Mouse (Mus musculus): ENCODE results near the gene Mis12. TPM values are rescaled to one million over a fixed set of nuclear protein-coding genes. Genes with fewer than 3 reads are reported as not detected.

Mis12 gene
- polyA plus RNA-seq, 1 experiment from 2014 or later = 24.3 TPM

- no peak for DNase-seq (ENCODE audit: low spot score)
- Histone ChIP-seq H3K9me3 (ENCODE audit: control insufficient read depth, low read length) (no peaks in the 10 kb centered on the region), H3K9ac (no peak overlapping the region), H3K4me3 (replicated peaks; ENCODE audit: low read length) (no peak overlapping the region), H3K27me3 (ENCODE audit: control insufficient read depth, insufficient read depth, low read length) (no peaks in the 10 kb centered on the region), H3K36me3 (replicated peaks; ENCODE audit: control insufficient read depth, insufficient read depth) (peaks cover 74% of the 10 kb centered on the region), H3K27ac (no peak overlapping the region), H3K4me1 (replicated peaks; ENCODE audit: control insufficient read depth, insufficient read depth, low read length) (peaks cover 9% of the 10 kb centered on the region), H3K4me2 (replicated peaks) (no peak overlapping the region; the same call in 1 of the 2 replicates)
- WGBS = 94% methylated on average over 14 of the region's 14 CpGs
- ATAC-seq (ENCODE audit: low FRiP score) = no peak
These were observed 38.5 kb upstream of the Mis12 start for GRCm38 (mm10) chr11:70980751-70981510.

GRCm38 (mm10) chr11:70982030-70982429 lies 37.4 kb upstream of the Mis12 start:
- Histone ChIP-seq H3K9ac (peak overlapping the region; percentile 85), H3K36me3 (replicated peaks; ENCODE audit: control insufficient read depth, insufficient read depth) (peaks cover 74% of the 10 kb centered on the region), H3K4me2 (replicated peaks) (peak overlapping the region; percentile 79), H3K4me1 (replicated peaks; ENCODE audit: control insufficient read depth, insufficient read depth, low read length) (peaks cover 9% of the 10 kb centered on the region), H3K27me3 (ENCODE audit: control insufficient read depth, insufficient read depth, low read length) (no peaks in the 10 kb centered on the region), H3K9me3 (ENCODE audit: control insufficient read depth, low read length) (no peaks in the 10 kb centered on the region), H3K27ac (no peak overlapping the region), H3K4me3 (replicated peaks; ENCODE audit: low read length) (peak overlapping the region; percentile 99)
- WGBS = 8% methylated on average over 12 of the region's 12 CpGs
- ATAC-seq (ENCODE audit: low FRiP score) (no peak), DNase-seq (ENCODE audit: low spot score) (no peak)

DNA sequence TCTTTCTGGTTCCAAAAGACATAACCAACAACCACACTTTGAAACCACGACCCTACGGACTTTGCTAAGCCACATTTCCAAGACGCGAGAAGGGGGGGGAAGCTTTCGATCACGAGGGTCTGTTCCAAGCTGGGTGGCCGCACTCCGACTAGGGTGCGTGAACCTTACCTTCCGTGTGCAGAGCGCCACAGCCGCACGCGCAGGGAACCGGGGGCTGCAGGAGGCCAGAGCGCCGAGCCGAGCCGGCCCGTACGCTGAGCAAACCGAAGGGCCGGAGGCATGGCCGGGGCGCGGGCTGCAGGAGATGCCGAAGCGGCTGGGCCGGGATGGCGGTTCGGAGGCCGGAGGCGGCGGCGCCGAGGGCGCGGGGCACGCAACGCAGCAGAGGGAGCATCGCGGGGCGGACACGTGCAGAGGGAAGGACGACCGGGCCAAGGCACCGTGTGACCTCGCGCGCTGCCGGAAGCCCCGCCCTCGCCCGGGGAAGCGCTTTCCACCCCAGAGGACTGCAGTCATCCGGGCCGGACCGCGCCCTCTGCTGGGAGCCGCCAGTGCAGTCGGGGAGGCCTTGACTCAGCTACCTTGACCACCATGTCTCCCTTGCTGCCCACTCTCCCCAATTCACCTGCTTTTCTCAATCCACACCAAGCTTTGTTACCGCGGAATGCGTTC lies 36.7 kb upstream of the Mis12 start, which contains the start of gene C1qbp:
C1qbp (minus strand) TSS at position 470 of the 672 bp plus-strand sequence.
- H3K4me1 ChIP-seq (replicated peaks; ENCODE audit: control insufficient read depth, insufficient read depth, low read length) = peaks cover 9% of the 10 kb centered on the region
- peaks cover 74% of the 10 kb centered on the region for H3K36me3 ChIP-seq (replicated peaks; ENCODE audit: control insufficient read depth, insufficient read depth)
- no peaks in the 10 kb centered on the region for H3K9me3 ChIP-seq (ENCODE audit: control insufficient read depth, low read length)
- peak within 1 kb of the TSS; percentile 99 for H3K4me3 ChIP-seq (replicated peaks; ENCODE audit: low read length)
- DNase-seq (ENCODE audit: low spot score) (peak; percentile 91), ATAC-seq (ENCODE audit: low FRiP score) (peak; percentile 94)
- H3K4me2 ChIP-seq (replicated peaks) = peak within 1 kb of the TSS; percentile 79
- 1% methylated on average over 60 of the region's 64 CpGs for WGBS
- no peaks in the 10 kb centered on the region for H3K27me3 ChIP-seq (ENCODE audit: control insufficient read depth, insufficient read depth, low read length)
- H3K27ac ChIP-seq = peak within 1 kb of the TSS; percentile 12
- peak within 1 kb of the TSS; percentile 85 for H3K9ac ChIP-seq

DNA sequence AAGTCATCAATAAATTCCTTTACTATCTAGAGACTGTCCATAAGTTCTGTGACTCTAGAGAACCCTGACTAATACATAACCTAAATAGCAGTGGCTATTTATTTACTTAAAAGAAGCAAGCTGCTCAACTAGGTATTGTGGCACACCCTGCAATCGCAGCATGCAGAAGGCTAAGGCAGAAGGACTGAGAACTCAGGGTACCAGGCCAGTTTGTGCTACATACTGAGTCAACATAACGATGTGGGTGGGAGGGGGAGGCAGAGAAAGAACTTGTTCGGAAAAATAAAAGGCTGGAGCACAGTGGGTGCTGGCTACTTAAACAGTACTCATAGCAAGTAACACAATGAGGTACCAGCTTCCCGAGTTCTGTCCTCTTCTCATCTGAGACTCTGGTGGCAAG lies 18.2 kb upstream of the Mis12 start:
- H3K4me3 ChIP-seq (replicated peaks; ENCODE audit: low read length) = no peak overlapping the region
- H3K4me1 ChIP-seq (replicated peaks; ENCODE audit: control insufficient read depth, insufficient read depth, low read length) = peaks cover 18% of the 10 kb centered on the region
- peaks cover 48% of the 10 kb centered on the region for H3K36me3 ChIP-seq (replicated peaks; ENCODE audit: control insufficient read depth, insufficient read depth)
- no peak for DNase-seq (ENCODE audit: low spot score)
- H3K9me3 ChIP-seq (ENCODE audit: control insufficient read depth, low read length) = no peaks in the 10 kb centered on the region
- H3K27ac ChIP-seq = no peak overlapping the region
- ATAC-seq (ENCODE audit: low FRiP score) = no peak
- WGBS = 88% methylated on average over 4 of the region's 4 CpGs
- no peak overlapping the region for H3K9ac ChIP-seq
- no peak overlapping the region for H3K4me2 ChIP-seq (replicated peaks)
- H3K27me3 ChIP-seq (ENCODE audit: control insufficient read depth, insufficient read depth, low read length) = no peaks in the 10 kb centered on the region

GRCm38 (mm10) chr11:71003611-71004315 lies 15.6 kb upstream of the Mis12 start:
- no peaks in the 10 kb centered on the region for H3K27me3 ChIP-seq (ENCODE audit: control insufficient read depth, insufficient read depth, low read length)
- DNase-seq (ENCODE audit: low spot score) (peak; percentile 32), ATAC-seq (ENCODE audit: low FRiP score) (peak; percentile 82)
- H3K9ac ChIP-seq = peak overlapping the region; percentile 72
- H3K4me3 ChIP-seq (replicated peaks; ENCODE audit: low read length) = peak overlapping the region; percentile 75
- H3K36me3 ChIP-seq (replicated peaks; ENCODE audit: control insufficient read depth, insufficient read depth) = peaks cover 39% of the 10 kb centered on the region
- H3K9me3 ChIP-seq (ENCODE audit: control insufficient read depth, low read length) = no peaks in the 10 kb centered on the region
- H3K27ac ChIP-seq = peak overlapping the region; percentile 33
- H3K4me2 ChIP-seq (replicated peaks) = peak overlapping the region; percentile 91
- WGBS = under 1% methylated on average over 46 of the region's 49 CpGs
- peaks cover 18% of the 10 kb centered on the region for H3K4me1 ChIP-seq (replicated peaks; ENCODE audit: control insufficient read depth, insufficient read depth, low read length)

DNA sequence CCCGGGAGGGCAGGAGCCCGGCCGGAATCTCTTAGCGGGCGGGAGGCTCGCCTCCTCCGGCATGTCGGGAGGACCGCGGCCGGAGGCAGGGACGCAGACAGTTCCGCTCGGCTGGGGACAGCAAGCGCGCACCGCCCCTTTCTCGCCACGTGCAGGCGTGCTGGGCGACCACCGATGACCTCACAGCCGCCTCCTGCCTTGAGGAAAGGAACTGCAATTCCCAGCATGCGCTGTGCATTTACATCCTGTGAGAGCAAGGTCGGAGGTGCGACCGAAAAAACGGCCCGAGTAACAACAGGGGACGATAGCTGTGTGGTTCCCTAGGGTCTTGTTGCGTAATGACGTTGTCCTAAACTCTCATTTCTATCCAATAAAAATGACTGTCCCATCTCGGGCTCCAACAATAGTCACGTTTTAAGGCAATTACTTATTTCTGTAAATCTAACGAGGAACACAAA lies 15.1 kb upstream of the Mis12 start, which contains the start of gene Dhx33:
Dhx33 (minus strand) TSS at position 122 of the 458 bp plus-strand sequence.
- Histone ChIP-seq H3K4me3 (replicated peaks; ENCODE audit: low read length) (peak within 1 kb of the TSS; percentile 75), H3K4me1 (replicated peaks; ENCODE audit: control insufficient read depth, insufficient read depth, low read length) (peaks cover 18% of the 10 kb centered on the region), H3K9ac (peak within 1 kb of the TSS; percentile 72), H3K27ac (peak within 1 kb of the TSS; percentile 60), H3K36me3 (replicated peaks; ENCODE audit: control insufficient read depth, insufficient read depth) (peaks cover 38% of the 10 kb centered on the region), H3K9me3 (ENCODE audit: control insufficient read depth, low read length) (no peaks in the 10 kb centered on the region), H3K27me3 (ENCODE audit: control insufficient read depth, insufficient read depth, low read length) (no peaks in the 10 kb centered on the region), H3K4me2 (replicated peaks) (peak within 1 kb of the TSS; percentile 91)
- DNase-seq (ENCODE audit: low spot score) (peak; percentile 98), ATAC-seq (ENCODE audit: low FRiP score) (peak; percentile 99)
- 0% methylated on average over 35 of the region's 35 CpGs for WGBS

DNA sequence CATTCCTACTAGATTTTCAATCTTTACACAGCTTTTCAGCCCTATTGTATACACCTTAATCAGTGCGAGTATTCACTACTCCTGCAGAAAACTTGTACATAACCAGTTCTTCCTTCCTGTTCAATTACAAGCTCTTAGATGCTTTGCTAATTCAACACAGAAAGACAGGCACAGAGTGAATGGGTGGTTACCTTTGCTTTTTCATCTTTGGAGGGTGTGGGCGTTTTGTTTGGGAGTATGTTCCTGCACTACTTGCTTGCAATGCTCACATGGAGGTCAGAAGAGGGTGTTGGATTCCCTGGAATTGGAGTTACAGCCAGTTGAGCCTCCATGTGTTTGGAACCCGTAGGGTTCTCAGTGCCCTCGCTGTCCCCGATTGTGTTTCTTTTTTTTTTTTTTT lies 14.4 kb upstream of the Mis12 start:
- no peak for ATAC-seq (ENCODE audit: low FRiP score)
- Histone ChIP-seq H3K36me3 (replicated peaks; ENCODE audit: control insufficient read depth, insufficient read depth) (peaks cover 38% of the 10 kb centered on the region), H3K4me1 (replicated peaks; ENCODE audit: control insufficient read depth, insufficient read depth, low read length) (peaks cover 18% of the 10 kb centered on the region), H3K27me3 (ENCODE audit: control insufficient read depth, insufficient read depth, low read length) (no peaks in the 10 kb centered on the region), H3K4me2 (replicated peaks) (peak overlapping the region; percentile 56), H3K27ac (peak overlapping the region; percentile 60; the same call in 1 of the 2 replicates), H3K9me3 (ENCODE audit: control insufficient read depth, low read length) (no peaks in the 10 kb centered on the region), H3K9ac (peak overlapping the region; percentile 49), H3K4me3 (replicated peaks; ENCODE audit: low read length) (peak overlapping the region; percentile 75)
- 54% methylated on average over 5 of the region's 5 CpGs for WGBS
- no peak for DNase-seq (ENCODE audit: low spot score)

GRCm38 (mm10) chr11:71007026-71007425 lies 12.4 kb upstream of the Mis12 start:
- no peak overlapping the region for H3K27ac ChIP-seq
- H3K4me3 ChIP-seq (replicated peaks; ENCODE audit: low read length) = no peak overlapping the region
- H3K27me3 ChIP-seq (ENCODE audit: control insufficient read depth, insufficient read depth, low read length) = no peaks in the 10 kb centered on the region
- no peak overlapping the region for H3K9ac ChIP-seq
- WGBS = 95% methylated on average over 6 of the region's 6 CpGs
- DNase-seq (ENCODE audit: low spot score) (no peak), ATAC-seq (ENCODE audit: low FRiP score) (no peak)
- H3K36me3 ChIP-seq (replicated peaks; ENCODE audit: control insufficient read depth, insufficient read depth) = peaks cover 48% of the 10 kb centered on the region
- no peak overlapping the region for H3K4me2 ChIP-seq (replicated peaks)
- peaks cover 18% of the 10 kb centered on the region for H3K4me1 ChIP-seq (replicated peaks; ENCODE audit: control insufficient read depth, insufficient read depth, low read length)
- H3K9me3 ChIP-seq (ENCODE audit: control insufficient read depth, low read length) = no peaks in the 10 kb centered on the region

DNA sequence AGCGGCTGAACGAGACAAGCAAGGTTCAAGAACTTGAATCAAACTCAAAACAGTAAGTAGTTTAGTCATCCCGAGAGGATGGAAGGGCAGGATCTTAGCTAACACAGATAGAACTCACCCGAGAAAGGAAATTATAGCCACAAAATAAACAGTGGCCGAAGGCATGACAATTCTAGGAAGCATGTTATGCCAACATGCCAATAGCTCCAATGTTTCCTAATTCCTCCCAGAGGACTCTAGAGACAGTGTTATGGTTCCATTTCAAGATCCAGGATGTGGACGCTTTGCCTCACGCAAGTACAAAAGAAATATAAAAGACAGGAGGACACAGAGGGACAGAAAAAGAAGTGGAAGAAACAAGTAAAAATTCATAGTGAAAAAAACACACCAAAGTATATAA lies 11.6 kb upstream of the Mis12 start:
- peaks cover 10% of the 10 kb centered on the region for H3K4me1 ChIP-seq (replicated peaks; ENCODE audit: control insufficient read depth, insufficient read depth, low read length)
- ATAC-seq (ENCODE audit: low FRiP score) (no peak), DNase-seq (ENCODE audit: low spot score) (no peak)
- no peaks in the 10 kb centered on the region for H3K9me3 ChIP-seq (ENCODE audit: control insufficient read depth, low read length)
- no peaks in the 10 kb centered on the region for H3K27me3 ChIP-seq (ENCODE audit: control insufficient read depth, insufficient read depth, low read length)
- peaks cover 56% of the 10 kb centered on the region for H3K36me3 ChIP-seq (replicated peaks; ENCODE audit: control insufficient read depth, insufficient read depth)
- no peak overlapping the region for H3K9ac ChIP-seq
- H3K27ac ChIP-seq = no peak overlapping the region
- 95% methylated on average over 7 of the region's 7 CpGs for WGBS
- no peak overlapping the region for H3K4me2 ChIP-seq (replicated peaks)
- H3K4me3 ChIP-seq (replicated peaks; ENCODE audit: low read length) = no peak overlapping the region
